Mouse (Mus musculus) neural tube, embryonic 10.5 days (tissue): ENCODE measurements at regions not wholly inside any gene's neighbourhood (a gene's known extent, or its start where the extent isn't known, plus 50 kb on each side); places are given as distances from the start of the nearest gene placed in this dataset.

Experiments used
- DNase-seq: peaks from one replicate; pipeline ENCODE4 v3.0.0-alpha.2; 2017; ENCODE audit warnings: low spot score; ENCODE audit errors: extremely low spot score

DNA sequence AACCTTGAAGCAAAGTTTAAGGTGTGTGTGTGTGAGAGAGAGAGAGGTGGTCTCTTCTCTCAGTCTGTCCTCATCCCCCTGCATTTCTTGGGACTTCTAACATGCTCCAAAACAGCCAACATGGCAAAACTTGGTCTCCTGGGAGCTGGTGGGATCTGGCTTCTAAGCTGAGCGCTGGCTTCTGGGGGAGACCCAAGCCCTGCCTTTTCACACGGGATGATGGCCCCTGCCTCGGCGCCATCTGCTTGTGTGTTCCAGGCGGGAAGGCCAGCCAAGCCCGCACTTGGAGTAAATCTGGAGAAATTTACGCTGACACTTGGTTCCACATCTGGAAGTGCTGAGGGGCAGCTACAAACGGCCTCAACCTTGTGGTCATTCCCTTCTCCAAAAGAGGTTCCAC is 155.6 kb downstream of the Chic2 start:
- peak; percentile 47 for DNase-seq

DNA sequence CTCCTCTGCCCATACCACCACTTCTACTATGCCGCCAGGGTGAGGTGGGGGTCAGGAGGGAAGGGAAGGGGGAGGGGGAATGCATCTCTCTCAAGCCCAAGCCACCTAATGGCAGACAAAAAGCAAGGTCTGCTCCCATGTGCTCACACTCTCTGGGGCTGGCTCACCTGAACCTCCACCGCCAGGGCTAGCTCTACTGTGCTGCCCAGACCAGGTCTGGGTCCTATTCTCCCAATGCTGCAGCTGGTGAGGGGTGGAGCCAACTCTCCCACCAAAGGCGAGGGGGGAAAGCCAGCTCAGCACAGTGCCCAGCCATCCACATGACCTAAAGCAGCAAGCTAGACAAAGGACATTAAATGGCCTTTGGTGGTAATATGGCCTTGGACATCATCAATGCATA is 158.6 kb downstream of the Chic2 start:
- DNase-seq: no peak

DNA sequence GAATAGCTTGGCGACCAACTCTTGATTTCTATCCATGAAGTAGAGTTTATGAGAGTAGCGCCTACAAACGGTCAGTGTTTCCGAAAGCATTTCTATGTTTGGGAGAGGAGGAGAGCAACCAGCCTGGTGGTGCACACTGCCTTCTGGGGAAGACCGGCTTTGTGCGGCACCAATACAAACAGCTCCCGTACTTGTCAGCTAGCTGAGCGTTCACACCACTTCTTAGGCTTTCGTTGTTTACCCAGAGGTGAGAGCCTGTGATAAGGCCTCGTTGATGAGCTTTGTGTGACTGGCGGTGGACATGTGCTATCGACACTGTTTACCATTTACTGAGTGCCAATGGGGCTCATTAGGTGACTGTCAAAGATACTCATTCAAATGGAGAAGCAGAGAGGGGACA is 162.0 kb downstream of the Chic2 start:
- DNase-seq: no peak

DNA sequence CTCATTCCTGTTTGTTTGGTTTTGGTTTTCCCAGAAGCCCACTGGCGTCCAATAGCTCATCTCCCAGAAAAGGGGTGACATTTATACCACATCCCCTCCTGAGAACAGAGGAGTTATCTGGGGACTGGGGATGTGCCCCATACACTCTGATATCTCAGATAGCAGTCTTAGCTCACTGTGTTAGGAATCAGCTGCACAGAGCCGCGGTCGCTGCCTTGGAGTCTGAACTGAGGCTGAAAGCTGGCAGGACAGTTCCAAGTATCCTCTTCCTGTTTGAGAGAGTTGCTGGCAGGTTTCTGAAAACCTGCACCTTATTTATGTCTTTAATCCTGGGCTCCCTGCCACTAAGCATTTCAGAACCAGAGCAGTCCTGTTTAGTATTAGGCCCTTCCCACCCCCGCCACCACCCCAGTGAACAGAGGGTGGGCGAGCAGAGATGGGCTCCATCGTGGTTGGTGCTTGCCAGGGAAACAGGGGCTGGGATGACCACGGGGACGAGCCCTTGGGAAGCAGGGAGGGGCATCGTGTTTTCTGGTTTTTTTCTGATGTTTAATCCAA is 163.8 kb downstream of the Chic2 start:
- DNase-seq: no peak

DNA sequence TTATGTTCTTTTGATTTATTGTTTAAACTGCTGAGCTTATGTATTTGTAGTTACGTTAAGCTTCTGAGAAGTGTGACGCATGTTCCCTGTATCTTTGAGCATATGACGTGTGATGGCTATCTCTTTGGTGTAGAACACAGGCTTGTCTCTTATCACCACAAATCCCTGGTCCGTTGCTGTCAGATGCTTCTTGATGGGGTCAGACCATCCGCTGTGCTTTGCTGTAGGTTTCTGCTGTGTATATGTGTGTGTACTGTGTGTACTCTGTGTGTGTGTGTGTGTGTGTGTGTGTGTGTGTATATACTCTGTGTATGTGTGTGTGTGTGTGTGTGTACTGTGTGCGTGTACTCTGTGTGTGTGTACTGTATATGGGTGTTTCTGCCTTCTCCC is 164.5 kb downstream of the Chic2 start:
- no peak for DNase-seq

DNA sequence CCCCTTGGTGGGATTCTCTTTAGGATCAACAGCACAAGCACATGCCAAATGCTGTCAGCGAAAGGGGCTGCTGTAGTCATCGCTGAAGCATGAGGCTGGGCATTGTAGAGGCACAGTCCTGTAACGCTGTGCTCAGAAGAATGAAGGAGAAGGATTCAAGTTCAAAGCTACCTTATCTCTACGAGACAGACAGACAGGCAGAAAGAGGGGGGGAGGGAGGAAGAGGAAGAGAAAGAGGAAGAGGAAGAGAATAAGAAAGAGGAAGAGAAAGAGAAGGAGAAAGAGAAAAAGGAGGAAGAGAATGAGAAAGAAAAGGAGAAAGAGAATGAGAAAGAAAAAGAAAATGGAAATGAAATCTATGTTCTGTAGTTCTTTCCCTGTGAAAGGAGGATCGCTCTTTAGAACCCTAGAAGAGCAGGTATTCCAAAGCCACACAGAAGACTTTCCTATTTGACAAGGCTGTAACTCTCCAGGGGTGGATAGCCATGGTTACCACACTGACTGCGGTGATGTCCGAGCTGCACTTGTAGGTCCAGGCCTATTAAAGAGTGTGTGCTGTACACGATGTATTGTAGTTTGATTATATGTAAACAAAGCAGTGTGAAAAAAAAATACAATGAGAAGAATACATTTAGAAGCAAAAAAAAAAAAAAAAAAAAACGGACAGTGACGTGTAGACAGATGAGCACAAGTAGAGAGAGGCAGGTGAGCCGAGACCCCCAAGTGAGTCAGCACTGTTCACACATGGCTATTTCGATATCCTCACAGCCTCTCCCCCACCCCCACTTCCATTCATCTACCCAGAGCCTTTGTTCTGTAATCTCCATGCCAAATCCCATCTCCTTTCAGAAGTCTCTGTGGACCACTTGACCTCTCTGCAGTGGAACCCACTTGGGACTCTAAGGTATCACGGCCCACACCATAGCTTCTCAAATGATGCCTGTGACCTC is 165.2 kb downstream of the Chic2 start:
- no peak for DNase-seq

DNA sequence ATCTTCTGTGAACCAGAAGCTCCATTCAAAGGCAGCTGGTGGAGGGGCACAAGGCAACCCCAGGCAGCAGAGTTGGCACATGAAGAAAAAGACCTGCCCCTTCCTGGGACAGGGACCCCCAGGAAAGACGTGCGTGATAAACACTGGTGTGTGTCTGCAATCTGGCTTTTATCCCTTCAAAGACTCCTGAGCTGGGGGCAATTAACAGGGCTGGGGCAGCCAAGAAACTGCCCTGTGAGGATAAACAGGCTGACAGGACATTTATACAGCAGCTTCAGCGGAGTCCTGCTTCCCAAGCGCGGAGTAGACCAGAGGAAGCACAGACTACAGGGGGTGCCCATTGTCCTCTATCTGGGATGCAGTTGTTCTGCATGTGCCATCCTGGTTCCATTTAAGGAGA is 167.0 kb downstream of the Chic2 start:
- no peak for DNase-seq

DNA sequence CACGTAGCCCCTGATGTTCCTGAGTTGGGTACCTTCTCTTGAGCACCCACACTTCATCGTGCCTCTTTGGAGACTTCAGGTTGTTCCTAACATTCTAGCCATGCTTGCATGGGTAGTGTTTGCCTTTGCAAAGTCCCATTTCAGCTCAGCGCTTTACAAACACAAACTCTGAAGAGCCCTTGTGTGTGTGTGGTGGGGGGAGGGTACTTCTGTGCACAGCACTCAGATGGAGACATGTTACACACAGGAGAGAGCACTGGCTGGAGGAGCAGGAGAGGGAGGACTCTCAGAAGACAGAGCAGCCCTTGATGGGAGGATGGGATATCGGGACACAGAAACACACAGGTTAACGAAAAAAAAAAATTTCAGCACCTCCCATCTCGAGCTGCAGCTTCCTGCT is 167.4 kb downstream of the Chic2 start:
- no peak for DNase-seq

DNA sequence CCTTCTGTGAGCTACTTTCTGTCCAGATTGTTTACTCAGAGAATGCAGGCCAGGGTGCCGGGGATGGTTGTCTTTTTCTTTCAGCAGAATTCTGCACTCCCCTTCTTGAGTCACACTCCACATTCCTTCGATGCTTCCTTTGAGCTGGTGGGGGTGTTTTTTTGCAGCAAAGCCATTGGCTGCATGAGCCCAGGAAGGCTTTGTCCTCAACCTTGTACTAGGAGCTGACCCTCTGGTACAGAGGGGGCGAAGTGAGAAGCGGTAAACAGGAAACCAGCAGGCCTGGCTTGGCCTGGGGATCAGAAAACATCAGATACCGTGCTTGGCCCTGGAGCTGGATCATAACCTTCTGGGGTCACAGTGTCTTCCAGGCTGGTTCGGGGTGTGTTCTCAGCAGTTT is 169.9 kb downstream of the Chic2 start:
- no peak for DNase-seq

DNA sequence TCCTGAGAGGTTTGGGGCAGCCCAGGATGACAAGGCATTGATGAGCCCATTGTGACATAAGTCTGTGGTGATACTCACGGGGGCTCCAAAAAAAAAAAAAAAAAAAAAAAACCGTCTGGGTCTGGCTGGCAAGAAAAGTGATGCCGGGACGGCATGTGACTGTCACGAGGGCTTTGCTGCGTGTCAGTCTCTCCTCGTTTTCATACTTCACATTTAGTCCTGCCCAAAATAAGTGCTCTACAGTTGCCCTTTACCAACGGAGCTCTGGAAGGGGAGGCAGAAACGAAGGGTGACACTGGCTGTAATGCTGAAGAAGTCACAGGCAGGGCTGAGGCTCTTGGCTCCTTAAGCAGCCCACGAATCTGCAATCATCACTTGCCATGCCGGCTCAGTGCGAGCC is 167.9 kb upstream of the Lnx1 start:
- DNase-seq: no peak

DNA sequence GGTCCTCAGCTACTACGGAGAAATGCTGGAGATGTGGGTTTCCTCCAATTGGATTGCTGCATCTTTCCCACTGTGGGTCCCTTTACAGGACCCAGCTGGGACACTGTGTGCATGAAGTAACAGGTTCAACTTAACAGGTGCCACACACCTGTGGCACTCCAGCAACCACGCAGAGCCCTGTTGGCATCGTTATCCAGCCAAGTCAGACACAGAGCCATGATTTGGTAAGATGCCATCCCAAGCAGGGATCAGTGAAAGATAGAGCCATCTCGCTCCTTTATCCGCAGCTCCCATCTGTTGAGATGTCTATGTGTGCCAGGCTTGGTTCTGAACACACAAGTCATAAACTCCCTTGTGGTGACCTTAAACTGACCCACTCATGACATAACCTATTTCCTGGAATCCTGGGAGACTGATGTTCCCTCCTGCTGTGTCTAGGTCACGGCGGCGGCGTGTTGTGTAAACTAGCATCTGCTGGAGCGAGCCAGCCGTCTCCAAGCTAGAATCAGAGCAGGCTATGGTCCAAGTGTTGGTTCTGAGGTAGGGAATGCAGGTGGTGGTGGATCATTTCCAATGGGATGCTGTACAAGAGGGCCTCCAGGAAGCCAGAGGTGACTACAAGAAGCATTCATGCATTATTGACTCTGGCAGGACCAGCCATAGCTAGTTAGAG is 164.5 kb upstream of the Lnx1 start:
- no peak for DNase-seq

DNA sequence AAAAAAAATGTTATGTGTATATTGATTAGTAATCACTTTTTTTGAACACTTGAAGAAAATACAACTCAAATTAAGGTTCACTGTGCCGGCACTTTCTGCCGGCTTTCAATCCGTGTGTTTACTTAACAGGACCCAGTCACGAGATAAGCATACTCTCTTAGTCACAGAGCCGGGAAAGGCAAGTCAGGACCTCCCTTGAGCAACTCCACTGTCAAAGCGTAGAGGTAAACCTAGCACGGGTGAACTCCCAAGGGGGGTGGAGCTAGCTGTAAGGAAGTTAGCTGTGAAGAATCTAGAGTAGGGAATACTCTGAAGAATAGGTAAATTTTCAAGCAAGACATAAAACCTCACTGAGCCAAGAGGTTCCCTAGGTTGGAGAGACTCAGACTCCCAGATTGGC is 164.0 kb upstream of the Lnx1 start:
- no peak for DNase-seq

DNA sequence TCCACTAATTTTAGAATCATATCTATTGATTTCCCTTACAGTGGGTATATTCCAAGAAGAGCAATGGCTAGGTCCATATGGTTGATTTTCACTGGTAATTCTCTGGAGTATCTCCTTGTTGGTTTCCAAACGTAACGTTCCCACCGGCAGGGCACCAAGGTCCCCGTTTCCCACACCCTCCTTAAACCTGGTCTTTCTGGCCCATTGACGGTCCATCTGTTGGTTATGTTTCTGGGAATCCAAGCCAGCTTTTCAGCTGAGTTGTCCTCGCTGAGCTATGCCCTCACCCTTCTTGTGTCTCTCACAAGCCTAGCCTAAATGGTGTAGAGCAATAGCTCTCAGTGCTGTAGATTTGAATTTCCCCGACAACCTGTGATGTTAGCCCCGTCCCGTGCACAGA is 162.7 kb upstream of the Lnx1 start:
- no peak for DNase-seq

DNA sequence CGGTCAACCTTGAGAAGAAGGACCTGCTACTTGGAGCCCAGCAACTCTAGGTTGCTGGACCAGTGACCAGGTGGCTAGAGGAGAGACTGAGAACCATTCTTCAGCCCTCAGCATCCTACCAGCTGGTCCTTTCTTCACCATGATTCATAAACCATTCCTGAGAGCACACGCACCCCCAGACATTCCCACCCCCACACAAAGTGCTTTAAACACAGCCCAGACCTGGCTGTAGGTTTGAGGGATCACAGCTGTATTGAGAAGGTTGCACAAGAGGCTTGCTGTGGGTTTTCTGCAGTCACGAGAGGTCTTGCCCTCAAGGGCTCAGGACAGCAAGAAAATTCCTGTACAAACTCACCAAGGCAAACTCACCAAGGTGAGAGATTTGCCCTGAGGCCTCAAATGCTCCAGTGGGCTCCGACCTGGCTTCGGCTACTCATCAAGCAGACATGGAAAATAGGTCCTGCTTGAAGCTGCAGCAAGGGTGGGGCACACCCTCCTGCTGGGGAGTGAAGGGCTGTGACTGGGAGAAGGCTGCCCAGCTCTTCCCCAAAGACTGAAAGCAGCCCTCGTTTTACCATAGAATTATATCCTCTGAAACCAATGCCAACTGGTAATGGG is 161.9 kb upstream of the Lnx1 start:
- no peak for DNase-seq

DNA sequence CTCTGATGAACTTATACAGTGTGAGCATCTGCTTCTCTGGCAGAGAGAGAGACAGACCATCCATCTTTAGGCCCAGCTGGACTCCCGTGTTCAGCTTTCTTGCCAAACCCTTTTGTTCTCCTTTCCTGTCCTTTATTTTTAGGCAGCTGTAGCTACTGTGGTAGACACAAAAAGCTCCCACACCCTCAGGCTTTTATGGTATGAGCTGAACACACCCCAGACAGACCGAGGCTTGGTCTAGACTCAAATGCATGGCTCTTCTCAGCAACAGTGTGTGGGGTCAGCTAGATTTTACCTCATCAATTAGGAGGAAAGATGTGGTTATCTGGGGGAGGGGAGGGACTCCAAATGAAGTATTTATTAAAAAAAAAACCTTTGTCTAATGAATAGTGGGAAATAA is 158.6 kb upstream of the Lnx1 start:
- no peak for DNase-seq

DNA sequence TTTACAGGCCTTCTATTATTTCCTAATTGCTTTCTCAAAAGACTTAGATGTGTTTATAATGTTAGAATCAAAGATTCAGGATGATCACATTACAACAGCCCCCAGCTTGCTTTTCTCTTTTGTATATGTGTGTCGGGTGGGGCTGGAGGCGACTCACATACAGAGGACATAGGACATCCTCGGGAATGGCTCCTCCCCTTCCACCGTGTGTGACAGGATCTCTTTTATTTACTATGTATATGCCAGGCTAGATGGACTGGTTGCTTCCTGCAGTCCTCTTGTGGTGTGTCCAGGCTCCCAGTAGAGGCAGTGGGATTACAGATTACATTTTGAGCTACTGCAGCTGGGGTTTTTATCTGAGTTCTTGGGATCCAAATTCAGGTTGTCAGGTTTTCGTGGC is 155.1 kb upstream of the Lnx1 start:
- no peak for DNase-seq

DNA sequence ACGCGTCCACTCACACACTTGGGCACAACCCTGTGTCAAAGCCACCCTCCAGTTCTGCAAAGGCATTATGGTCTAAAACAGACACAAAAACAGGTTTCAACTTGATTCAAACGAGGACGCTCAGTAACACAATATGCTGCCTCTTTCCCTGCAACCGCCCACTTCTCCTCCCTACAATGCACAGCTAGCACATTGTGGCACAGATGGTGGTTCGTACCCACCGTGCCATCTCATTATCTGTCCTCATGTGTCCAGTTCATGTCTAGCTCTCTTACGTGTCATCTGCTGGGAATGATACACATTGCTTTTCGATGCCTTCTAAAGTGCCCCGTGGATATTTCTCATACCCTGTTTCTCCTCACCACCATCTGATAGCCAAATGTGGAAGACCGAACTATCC is 154.4 kb upstream of the Lnx1 start:
- DNase-seq: no peak

DNA sequence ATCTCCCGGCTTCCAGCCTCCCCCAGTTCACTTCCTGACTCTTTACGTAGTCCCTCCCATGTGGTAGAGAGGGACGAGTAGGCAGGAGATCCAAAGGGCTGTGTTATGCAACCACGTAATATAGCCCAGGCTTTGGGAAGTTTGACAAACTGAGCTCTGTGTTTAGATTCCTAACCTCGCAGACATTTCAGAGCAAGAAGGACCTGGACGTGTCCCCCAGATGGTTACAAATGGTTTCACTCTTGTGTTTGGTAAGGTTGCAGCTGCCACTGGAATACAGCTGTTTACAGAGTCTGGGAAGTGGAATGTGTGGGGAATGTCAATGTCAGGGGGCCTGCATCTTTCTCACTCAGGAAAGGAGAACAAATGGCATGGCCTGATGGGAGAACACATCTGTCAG is 145.1 kb upstream of the Lnx1 start:
- DNase-seq: no peak

DNA sequence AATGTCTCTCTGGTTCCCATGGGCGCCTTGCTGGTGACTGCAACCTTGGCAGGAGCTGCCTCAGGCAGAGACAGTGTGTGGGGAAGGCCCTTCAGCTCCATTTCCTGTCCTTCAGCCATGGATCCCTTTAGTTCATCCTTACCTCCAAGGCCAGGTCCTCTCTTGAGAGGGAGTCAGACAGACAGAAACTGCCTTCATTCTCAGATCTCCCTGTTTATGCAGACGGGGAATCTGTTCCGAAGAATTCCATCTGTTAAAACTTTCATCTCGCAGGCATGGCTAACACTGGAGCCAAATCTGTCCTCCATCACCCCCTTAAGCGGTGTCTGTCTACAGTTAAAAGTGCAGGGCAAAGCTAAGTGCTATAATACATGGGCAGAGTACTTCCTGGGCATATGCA is 144.0 kb upstream of the Lnx1 start:
- no peak for DNase-seq

DNA sequence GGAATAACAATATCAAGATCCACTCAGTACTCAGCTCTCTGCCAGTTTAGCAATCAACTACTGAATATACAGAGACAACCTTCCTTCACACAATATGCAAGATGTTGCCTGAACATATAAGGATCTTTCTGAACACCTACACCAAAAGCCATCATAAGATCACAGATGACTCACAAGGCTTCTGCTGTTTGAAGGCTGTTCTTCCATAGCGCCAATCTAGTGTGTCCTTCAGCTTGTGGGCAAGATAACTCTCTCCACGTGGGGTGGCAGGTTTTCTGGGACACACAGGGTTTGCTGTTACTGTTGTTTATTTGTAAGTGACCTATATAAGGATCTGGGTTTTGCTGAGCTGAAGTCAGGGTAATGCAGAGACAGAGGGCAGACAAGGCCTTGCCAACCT is 131.7 kb upstream of the Lnx1 start:
- no peak for DNase-seq

DNA sequence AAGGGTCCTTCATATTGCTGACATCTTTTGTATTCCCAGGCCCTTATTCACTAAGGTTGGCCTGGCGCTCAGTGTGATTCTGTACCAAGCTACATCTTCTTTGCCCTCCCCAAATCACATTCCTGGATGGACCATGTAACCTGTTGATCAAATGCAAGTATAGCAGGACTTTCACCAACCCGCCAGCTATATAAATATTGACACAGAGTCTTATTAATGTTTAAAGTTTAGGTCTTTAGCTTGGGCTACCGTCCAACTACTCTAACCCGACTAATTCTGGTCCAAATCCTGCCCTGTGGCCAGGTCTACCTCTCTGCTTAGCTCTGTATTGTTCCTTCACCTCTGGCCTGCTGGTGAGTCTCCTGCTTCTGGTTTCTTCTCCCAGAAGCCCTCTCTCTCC is 131.2 kb upstream of the Lnx1 start:
- no peak for DNase-seq

DNA sequence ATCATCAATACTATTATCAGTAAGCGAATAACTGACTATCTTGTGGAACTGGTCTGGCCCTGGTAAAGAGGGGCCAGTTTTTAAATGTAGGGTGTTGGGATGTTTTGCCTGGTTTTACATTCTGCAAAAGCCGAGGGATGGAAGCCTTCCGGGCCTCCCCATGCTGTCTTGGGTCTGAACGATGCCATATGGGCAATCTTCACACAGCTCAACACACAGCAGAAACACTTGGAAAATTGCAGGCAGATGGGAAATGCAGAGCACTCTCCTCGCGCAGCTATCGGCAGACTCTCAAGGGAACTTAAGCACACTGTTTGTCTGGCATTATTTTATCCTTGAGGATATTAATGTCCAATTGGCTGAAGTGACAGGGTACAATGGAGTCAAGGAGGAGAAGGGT is 129.3 kb upstream of the Lnx1 start:
- DNase-seq: no peak
